Mouse (Mus musculus) large intestine, adult 2 months (tissue): ENCODE results near the gene Psg27. TPM values are rescaled to one million over a fixed set of nuclear protein-coding genes. Genes with fewer than 3 reads are reported as not detected.
"Not testable (repeated sequence)": the region's sequence is repeated elsewhere in the genome, so short reads cannot be mapped to it uniquely, and the experiment has no call there.

Experiments
- DNase-seq: peaks from one replicate; pipeline ENCODE4 v3.0.0-alpha.2; 2012; ENCODE audit warnings: low read depth, low spot score
- WGBS: fragments of 180-500 bp; shearing (Covaris S2); methylation state at CpG from one replicate; pipeline ENCODE4 v1.1.7; 2018; 5-methylcytosine and 5-hydroxymethylcytosine counted together
- polyA plus RNA-seq: library from polyadenylated mRNA; depleted of rRNA; stranded (reverse); fragments of >200 nt; gene quantifications from 2 replicates; pipeline ENCODE4 v1.2.3, GENCODE M21; 2012; rRNA removed

Gene Psg27
- polyA plus RNA-seq = 0.29 TPM in 1 of 2 replicates, not detected in the other

DNA sequence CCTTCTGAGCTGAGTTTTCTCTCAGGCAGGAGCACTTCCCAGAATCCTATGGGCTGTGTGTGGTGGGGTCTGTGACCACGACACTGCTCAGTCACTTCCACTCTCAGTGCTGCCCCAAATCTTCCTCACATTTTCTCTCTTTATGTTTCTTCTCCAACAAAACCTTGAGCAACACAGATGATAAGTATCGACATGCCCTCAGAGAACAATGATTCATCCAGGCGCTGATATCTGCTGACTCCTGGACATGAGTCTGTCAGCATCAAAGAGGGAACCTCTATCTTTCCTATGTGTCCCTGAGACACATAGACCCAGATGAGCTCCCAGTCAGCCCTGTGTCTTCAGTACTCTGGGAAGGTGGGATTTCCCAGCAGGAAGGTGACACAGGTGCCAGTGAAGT, at the start of gene Psg27:
Psg27 (minus strand) TSS at position 101 of the 400 bp plus-strand sequence.
- no peak for DNase-seq
- WGBS = 80% methylated on average over 3 of the region's 3 CpGs

DNA sequence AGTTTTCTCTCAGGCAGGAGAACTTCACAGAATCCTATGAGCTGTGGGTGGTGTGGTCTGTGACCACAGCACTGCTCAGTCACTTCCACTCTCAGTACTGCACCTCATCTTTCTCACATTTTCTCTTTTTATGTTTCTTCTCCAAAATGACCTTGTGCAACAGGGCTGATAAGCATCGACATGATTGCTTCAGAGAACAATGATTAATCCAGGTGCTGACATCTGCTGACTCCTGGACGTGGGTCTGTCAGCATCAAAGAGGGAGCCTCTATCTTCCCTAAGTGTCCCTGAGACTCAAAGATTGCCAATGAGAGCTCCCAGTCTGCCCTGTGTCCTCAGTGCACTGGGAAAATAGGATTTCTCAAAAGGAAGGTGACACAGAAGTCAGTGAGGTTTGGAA, 49.3 kb upstream of the Psg27 start, which contains the start of gene Psg23:
Psg23 (minus strand) TSS at position 101 of the 400 bp plus-strand sequence.
- WGBS = 26% methylated on average over 2 of the region's 2 CpGs
- DNase-seq = not testable (repeated sequence)

- no peak for DNase-seq
Measured at GRCm38 (mm10) chr7:18559850-18560249, 7.3 kb downstream of the Psg27 start.

DNA sequence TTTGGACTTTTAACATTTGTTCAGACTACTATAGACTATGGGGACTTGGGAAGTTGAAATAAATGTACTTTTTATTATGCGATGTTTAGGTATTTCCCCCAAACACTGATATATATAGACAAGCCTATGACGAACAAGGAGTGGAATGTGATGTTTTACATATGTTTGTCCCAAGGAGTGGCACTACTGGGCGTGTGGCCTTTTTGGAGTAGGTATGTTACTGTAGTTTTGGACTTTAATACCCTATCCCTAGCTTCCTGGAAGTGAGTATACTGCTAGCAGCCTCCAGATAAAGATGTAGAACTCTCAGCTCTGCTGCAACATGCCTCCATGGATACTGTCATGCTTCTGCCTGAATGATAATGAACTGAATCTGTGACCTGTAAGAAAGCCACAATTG, 11.4 kb downstream of the Psg27 start:
- DNase-seq = not testable (repeated sequence)
- 28% methylated on average over 3 of the region's 3 CpGs for WGBS

GRCm38 (mm10) chr7:18533420-18533819, 33.7 kb downstream of the Psg27 start:
- 17% methylated on average over 3 of the region's 3 CpGs for WGBS
- DNase-seq = no peak

DNA sequence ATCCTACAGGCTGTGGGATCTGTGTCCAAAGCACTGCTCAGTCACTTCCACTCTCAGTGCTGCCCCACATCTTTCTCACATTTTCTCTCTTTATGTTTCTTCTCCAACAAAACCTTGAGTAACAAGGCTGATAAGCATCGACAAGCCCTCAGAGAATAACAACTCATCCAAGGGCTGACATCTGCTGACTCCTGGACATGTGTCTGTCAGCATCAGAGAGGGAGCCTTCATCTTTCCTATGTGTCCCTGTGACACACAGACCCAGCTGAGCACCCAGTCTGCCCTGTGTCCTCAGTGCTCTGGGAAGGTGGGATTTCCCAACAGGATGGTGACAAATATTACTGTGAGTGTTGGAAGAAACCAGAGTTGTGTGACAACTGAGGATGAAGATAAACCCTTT, 34.9 kb downstream of the Psg27 start, which contains the start of gene Psg25:
Psg25 (minus strand) TSS at position 101 of the 400 bp plus-strand sequence.
- 80% methylated on average over 1 of the region's 1 CpGs for WGBS
- no peak for DNase-seq

DNA sequence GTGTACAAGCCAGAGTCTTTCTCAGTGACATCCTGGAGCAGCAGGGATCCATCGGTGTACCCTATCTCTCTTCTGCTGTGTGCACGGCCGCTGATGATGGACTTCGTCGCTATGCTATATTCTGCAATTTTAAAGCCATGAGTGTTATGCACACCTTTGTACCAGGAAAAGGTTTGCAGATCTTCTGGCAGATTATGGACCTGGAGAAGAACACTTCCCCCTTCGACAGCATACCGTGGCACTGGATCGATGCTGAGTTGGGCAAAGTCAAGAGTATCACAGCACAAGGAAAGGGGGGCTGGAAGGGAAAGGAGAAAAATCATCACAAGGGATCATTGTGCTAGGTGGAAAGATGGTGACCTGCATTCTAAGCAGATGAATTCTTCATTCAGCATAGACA, 42.4 kb downstream of the Psg27 start:
- DNase-seq = no peak

GRCm38 (mm10) chr7:18512848-18513247, 54.3 kb downstream of the Psg27 start:
- not testable (repeated sequence) for DNase-seq

More for the DNA sequence above, 42.4 kb downstream of the Psg27 start:
- WGBS = 92% methylated on average over 8 of the region's 8 CpGs

- 13% methylated on average over 2 of the region's 2 CpGs for WGBS
- not testable (repeated sequence) for DNase-seq
Measured at GRCm38 (mm10) chr7:18512417-18512816, 54.7 kb downstream of the Psg27 start.

GRCm38 (mm10) chr7:18511479-18511878, 55.6 kb downstream of the Psg27 start:
- WGBS = 29% methylated on average over 9 of the region's 9 CpGs
- DNase-seq = no peak

Other genes with a start within 250 kb of the Psg27 start
- gene Psg18, start 212.3 kb downstream of the Psg27 start, polyA plus RNA-seq = 0.81 and 0.91 TPM in 2 replicates
- 0.51 TPM in 1 of 2 replicates, not detected in the other for gene Psg28, start 135.3 kb downstream of the Psg27 start, polyA plus RNA-seq
- 0.35 TPM in 1 of 2 replicates, not detected in the other for gene Psg26, start 83.1 kb downstream of the Psg27 start, polyA plus RNA-seq
- 0.23 TPM in 1 of 2 replicates, not detected in the other for gene Psg25, start 35.0 kb downstream of the Psg27 start, polyA plus RNA-seq
- gene Psg23, start 49.2 kb upstream of the Psg27 start, polyA plus RNA-seq = 0.04 TPM in 1 of 2 replicates, not detected in the other
- not detected in 2 replicates for gene Psg21, start 89.4 kb upstream of the Psg27 start, polyA plus RNA-seq
- gene Psg20, start 118.9 kb upstream of the Psg27 start, polyA plus RNA-seq = not detected in 2 replicates
- gene Psg22, start 150.8 kb upstream of the Psg27 start, polyA plus RNA-seq = not detected in 2 replicates
- not detected in 2 replicates for gene Psg19, start 231.2 kb upstream of the Psg27 start, polyA plus RNA-seq